Mouse (Mus musculus) liver, embryonic 15.5 days (tissue): ENCODE measurements at regions not wholly inside any gene's neighbourhood (a gene's known extent, or its start where the extent isn't known, plus 50 kb on each side); places are given as distances from the start of the nearest gene placed in this dataset.

Experiments
- ATAC-seq: fragments of 200-750 bp; cut with Nextera tagmentation; 2 replicates; pipeline ENCODE4 v1.8.0; 2017; ENCODE audit warnings: moderate number of reproducible peaks, mild to moderate bottlenecking, moderate library complexity; ENCODE audit not compliant: insufficient read depth
- H3K27ac ChIP-seq: fragments of 300-500 bp; sonication (generic); replicated peaks from 2 replicates; pipeline ENCODE4 v1.5.1; 2015; ENCODE audit warnings: mild to moderate bottlenecking, inconsistent platforms
- H3K27me3 ChIP-seq: fragments of 300-500 bp; sonication (generic); 2 replicates; pipeline ENCODE4 v1.6.1; 2015; ENCODE audit warnings: mild to moderate bottlenecking, inconsistent platforms
- H3K36me3 ChIP-seq: fragments of 300-500 bp; sonication (generic); replicated peaks from 2 replicates; pipeline ENCODE4 v1.6.1; 2015; ENCODE audit warnings: moderate library complexity, mild to moderate bottlenecking, inconsistent platforms
- H3K4me1 ChIP-seq: fragments of 300-500 bp; sonication (generic); replicated peaks from 2 replicates; pipeline ENCODE4 v1.6.1; 2015; ENCODE audit warnings: inconsistent platforms
- H3K4me2 ChIP-seq: fragments of 300-500 bp; sonication (generic); 2 replicates; pipeline ENCODE4 v1.6.1; 2015; ENCODE audit warnings: moderate library complexity, mild to moderate bottlenecking, inconsistent platforms
- H3K4me3 ChIP-seq: fragments of 300-500 bp; sonication (generic); replicated peaks from 2 replicates; pipeline ENCODE4 v1.5.1; 2015; ENCODE audit warnings: mild to moderate bottlenecking, inconsistent platforms
- H3K9ac ChIP-seq: fragments of 300-500 bp; sonication (generic); 2 replicates; pipeline ENCODE4 v1.6.1; 2015; ENCODE audit warnings: moderate library complexity, mild to moderate bottlenecking, inconsistent platforms
- H3K9me3 ChIP-seq: fragments of 300-500 bp; sonication (generic); replicated peaks from 2 replicates; pipeline ENCODE4 v1.6.1; 2016; ENCODE audit warnings: inconsistent platforms
- WGBS: fragments of 180-500 bp; shearing (Covaris S2); methylation state at CpG from one replicate; pipeline ENCODE4 v1.1.7; 2015; ENCODE audit warnings: mixed read lengths; ENCODE audit not compliant: insufficient replicate concordance; 5-methylcytosine and 5-hydroxymethylcytosine counted together

DNA sequence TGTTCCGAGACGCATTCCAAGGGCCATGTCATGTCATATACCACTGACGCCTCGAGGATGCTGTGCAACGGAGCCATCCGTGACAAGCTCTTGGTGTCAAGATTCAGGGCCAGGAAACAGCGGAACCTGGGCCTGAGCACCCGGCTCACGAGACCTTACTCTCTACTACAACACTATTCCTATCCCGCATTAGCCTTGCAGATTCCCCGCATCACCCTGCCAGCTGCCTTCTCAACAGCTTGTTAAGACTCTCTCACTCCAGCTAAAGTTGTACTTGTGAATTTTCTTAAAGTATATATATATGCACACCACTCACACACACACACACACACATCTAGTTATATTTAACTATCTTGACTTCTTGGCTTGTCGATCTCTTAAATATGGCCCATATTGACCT, 236.4 kb upstream of the Noct start:
- 82% methylated on average over 12 of the region's 12 CpGs for WGBS
- H3K4me2 ChIP-seq = no peak overlapping the region
- H3K9ac ChIP-seq = no peak overlapping the region
- H3K27me3 ChIP-seq = no peaks in the 10 kb centered on the region
- H3K9me3 ChIP-seq = no peaks in the 10 kb centered on the region
- no peaks in the 10 kb centered on the region for H3K4me1 ChIP-seq
- H3K27ac ChIP-seq = no peak overlapping the region
- H3K4me3 ChIP-seq = no peak overlapping the region
- no peaks in the 10 kb centered on the region for H3K36me3 ChIP-seq
- no peak for ATAC-seq

DNA sequence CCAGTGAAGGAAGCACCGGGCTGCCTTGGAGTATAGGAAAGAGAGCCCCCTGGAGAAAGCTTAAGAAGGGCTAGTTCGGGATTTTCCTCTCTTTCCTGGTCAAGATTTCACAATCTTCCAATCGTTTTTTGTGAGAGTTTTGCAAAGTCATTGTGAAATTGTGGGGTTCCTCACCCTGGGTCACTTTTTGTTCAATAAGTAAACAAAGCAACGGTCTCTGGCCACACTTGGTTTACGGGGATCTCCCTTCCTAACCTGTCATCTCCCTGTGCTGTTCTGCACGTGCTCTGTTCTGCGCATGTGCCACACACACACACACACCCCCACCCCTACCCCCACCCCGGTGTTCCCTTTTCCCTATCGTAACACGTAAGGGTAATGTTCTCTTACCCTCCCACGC, 233.4 kb upstream of the Noct start:
- no peaks in the 10 kb centered on the region for H3K27me3 ChIP-seq
- no peaks in the 10 kb centered on the region for H3K36me3 ChIP-seq
- H3K27ac ChIP-seq = no peak overlapping the region
- no peaks in the 10 kb centered on the region for H3K9me3 ChIP-seq
- 61% methylated on average over 11 of the region's 11 CpGs for WGBS
- peak; percentile 40 for ATAC-seq
- no peak overlapping the region for H3K4me3 ChIP-seq
- H3K9ac ChIP-seq = no peak overlapping the region
- H3K4me1 ChIP-seq = no peaks in the 10 kb centered on the region
- no peak overlapping the region for H3K4me2 ChIP-seq

DNA sequence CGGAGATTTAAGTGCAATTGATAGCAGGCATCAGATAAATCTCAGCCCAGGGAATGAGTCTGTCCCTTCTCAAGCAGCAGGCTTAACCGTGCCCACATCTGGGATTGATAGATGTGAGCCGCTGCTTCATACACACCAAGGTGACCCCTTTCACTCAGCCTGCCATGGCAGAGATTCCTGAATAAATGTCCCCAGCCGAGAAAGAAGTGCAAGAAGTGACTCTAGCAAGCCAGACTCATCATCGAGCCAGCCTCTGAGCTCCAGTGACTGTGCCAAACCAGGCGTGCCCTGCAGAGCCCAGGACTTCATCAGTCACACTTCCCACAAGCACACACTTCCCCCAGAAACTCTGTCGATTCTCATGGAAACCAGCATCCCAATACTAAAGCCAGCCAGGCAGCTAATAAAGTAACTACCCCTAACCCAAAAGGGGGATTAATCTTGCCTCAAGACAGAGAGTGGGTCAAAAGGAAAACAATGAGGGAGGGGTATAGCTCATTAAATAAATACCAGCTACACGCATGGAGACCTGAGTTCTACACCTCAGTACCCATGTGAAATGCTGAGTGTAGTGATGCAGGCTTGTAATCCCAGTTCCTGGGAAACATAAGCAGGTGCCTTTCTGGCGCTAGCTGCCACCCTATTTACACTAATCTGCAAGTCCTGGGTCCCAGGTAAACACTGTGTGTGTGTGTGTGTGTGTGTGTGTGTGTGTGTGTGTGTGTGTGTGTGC, 231.5 kb upstream of the Noct start:
- ATAC-seq = no peak
- Histone ChIP-seq H3K9me3 (no peaks in the 10 kb centered on the region), H3K4me3 (no peak overlapping the region), H3K27me3 (no peaks in the 10 kb centered on the region), H3K27ac (no peak overlapping the region), H3K4me1 (no peaks in the 10 kb centered on the region), H3K9ac (no peak overlapping the region), H3K4me2 (no peak overlapping the region), H3K36me3 (no peaks in the 10 kb centered on the region)
- WGBS = 46% methylated on average over 9 of the region's 9 CpGs

DNA sequence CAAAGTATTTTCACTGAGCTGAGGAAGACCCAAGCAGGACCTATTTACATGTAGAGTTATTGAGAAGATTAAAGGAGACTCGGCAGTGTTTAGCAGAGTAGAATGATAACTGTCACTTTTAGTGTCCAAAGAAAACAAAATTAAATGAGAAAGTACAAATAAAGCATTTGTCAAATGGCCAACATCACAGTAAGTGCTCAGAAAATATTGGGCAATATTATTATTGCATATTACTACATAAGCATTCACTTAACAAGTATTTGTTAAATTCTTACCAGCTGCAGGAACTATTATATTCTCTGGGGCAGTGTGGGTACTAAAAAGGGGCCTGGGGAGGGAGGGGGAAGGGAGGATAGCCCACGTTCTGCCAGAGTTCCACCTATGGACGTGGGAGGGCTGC, 224.5 kb upstream of the Noct start:
- no peak overlapping the region for H3K9ac ChIP-seq
- no peaks in the 10 kb centered on the region for H3K9me3 ChIP-seq
- ATAC-seq = no peak
- H3K4me3 ChIP-seq = no peak overlapping the region
- no peaks in the 10 kb centered on the region for H3K36me3 ChIP-seq
- no peak overlapping the region for H3K4me2 ChIP-seq
- 43% methylated on average over 3 of the region's 3 CpGs for WGBS
- no peaks in the 10 kb centered on the region for H3K4me1 ChIP-seq
- no peak overlapping the region for H3K27ac ChIP-seq
- H3K27me3 ChIP-seq = no peaks in the 10 kb centered on the region

DNA sequence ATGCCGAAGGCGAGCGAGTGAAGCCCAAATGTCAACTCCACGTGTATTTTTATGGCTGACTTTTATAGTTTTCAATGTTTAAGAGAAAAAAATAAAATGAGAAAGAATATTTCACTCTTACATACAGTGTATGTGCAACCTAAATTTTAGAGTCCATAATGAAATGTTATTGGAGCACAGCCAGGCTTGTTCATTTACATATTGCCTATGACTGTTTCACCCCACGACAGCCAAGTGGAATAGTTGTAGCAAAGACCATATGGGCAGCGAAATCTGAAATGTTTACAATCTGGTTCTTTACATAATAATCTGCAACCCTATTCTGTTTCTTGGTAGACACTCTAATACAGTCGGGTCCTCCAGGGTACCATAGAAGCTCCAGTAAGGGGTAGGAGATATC, 223.3 kb upstream of the Noct start:
- ATAC-seq = no peak
- H3K27me3 ChIP-seq = no peaks in the 10 kb centered on the region
- 69% methylated on average over 7 of the region's 7 CpGs for WGBS
- H3K9me3 ChIP-seq = no peaks in the 10 kb centered on the region
- no peak overlapping the region for H3K27ac ChIP-seq
- H3K36me3 ChIP-seq = no peaks in the 10 kb centered on the region
- H3K4me2 ChIP-seq = no peak overlapping the region
- no peaks in the 10 kb centered on the region for H3K4me1 ChIP-seq
- H3K4me3 ChIP-seq = no peak overlapping the region
- no peak overlapping the region for H3K9ac ChIP-seq

DNA sequence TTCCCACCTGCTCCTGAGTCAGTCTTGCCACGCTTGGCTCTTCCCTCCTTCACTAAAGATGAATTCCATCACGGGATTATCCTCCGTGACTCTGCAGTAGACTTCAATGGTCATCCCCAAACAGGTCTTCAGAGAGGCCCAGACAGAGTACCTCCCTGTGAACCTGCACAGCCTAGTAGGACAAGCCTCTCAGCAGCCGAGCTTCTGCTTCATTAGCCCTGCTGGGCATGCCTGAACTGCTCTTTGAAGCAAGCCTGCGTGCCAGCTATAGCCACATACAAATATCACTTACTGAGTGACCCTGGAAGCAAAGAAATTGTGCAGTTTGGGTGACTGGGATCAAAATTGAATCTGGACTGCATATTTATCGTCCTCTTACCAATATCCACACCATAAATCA, 221.6 kb upstream of the Noct start:
- ATAC-seq = no peak
- no peaks in the 10 kb centered on the region for H3K27me3 ChIP-seq

DNA sequence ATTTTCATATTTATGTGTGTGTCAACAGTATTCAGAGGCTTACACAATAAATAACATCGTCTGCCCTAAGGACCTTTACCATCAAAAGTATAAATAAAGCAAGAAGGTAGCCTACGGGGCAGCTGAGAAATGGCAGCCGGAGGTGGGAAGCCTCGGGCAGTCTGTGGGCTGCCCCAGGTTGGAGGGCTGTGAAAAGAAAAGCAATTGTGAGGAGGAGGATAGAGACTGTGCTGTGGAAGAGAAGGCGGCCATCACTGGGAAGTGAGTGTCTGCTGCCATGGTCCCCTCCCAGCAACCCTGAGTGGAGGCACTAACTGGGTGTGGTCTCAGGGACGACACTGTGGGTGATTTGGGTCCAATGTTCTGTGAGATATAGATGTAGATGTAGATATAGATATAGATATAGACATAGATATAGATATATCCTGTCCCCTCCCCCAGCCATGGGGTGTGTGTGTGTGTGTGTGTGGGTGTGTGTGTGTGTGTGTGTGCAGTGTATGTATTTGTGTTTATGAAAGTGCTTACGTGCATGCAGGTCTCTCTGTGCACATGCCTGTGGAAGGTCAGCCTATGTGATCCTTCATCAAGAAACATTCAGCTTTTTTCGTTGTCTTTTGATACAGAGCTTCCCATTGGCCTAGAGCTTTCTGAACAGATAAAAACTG, 220.6 kb upstream of the Noct start:
- Histone ChIP-seq H3K36me3 (no peaks in the 10 kb centered on the region), H3K9ac (no peak overlapping the region), H3K27me3 (no peaks in the 10 kb centered on the region), H3K4me1 (no peaks in the 10 kb centered on the region), H3K4me2 (no peak overlapping the region), H3K9me3 (no peaks in the 10 kb centered on the region), H3K4me3 (no peak overlapping the region), H3K27ac (no peak overlapping the region)
- WGBS = 64% methylated on average over 8 of the region's 8 CpGs
- ATAC-seq = no peak

More for the DNA sequence above, 221.6 kb upstream of the Noct start:
- H3K4me2 ChIP-seq = no peak overlapping the region
- H3K4me1 ChIP-seq = no peaks in the 10 kb centered on the region
- WGBS = 56% methylated on average over 6 of the region's 6 CpGs
- H3K27ac ChIP-seq = no peak overlapping the region
- no peaks in the 10 kb centered on the region for H3K9me3 ChIP-seq
- H3K4me3 ChIP-seq = no peak overlapping the region
- H3K36me3 ChIP-seq = no peaks in the 10 kb centered on the region
- H3K9ac ChIP-seq = no peak overlapping the region

DNA sequence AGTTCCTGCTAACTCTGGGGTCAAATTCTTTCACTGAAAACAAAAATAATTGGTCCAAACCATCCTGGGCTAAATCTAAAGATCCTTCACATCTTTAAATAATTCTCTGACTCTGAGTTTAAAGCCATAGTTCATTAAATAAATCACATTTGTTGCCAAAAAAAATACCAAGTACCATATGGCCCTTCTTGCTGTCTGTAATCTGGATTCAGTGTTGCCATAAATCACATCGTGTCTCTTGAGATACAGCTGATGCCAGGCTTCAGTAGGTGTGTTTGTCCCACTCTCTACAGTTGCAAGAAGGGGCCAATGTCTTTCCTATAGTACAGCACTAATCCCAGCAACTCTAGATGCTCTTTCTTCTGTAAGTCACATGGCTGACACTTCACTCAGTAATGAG, 220.0 kb upstream of the Noct start:
- H3K9me3 ChIP-seq = no peaks in the 10 kb centered on the region
- H3K36me3 ChIP-seq = no peaks in the 10 kb centered on the region
- WGBS = 44% methylated on average over 1 of the region's 1 CpGs
- H3K27me3 ChIP-seq = no peaks in the 10 kb centered on the region
- no peak overlapping the region for H3K4me3 ChIP-seq
- ATAC-seq = no peak
- H3K27ac ChIP-seq = no peak overlapping the region
- no peak overlapping the region for H3K4me2 ChIP-seq
- no peaks in the 10 kb centered on the region for H3K4me1 ChIP-seq
- H3K9ac ChIP-seq = no peak overlapping the region

DNA sequence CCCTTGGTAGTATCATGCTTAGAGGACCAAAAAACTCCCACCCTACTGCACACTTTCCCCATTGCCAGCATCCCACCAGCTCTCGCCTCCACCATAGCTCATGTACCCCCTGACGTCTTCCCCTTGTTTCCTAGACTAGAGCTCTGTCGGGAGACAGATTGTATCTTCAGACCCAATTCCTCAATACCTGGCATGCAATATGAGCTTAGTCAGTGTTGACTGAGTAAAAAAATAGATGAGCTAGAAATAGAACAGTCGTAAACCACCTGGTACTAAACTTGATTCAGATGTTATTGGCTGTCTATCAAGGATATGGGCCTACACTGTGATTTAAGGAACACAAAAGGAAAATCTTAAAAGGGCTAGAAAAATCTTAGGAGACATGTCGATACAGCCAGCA, 215.1 kb upstream of the Noct start:
- Histone ChIP-seq H3K36me3 (no peaks in the 10 kb centered on the region), H3K27me3 (no peaks in the 10 kb centered on the region), H3K9ac (no peak overlapping the region), H3K4me1 (no peaks in the 10 kb centered on the region), H3K9me3 (no peaks in the 10 kb centered on the region), H3K4me3 (no peak overlapping the region), H3K27ac (no peak overlapping the region), H3K4me2 (no peak overlapping the region)
- 65% methylated on average over 5 of the region's 5 CpGs for WGBS
- ATAC-seq = no peak

DNA sequence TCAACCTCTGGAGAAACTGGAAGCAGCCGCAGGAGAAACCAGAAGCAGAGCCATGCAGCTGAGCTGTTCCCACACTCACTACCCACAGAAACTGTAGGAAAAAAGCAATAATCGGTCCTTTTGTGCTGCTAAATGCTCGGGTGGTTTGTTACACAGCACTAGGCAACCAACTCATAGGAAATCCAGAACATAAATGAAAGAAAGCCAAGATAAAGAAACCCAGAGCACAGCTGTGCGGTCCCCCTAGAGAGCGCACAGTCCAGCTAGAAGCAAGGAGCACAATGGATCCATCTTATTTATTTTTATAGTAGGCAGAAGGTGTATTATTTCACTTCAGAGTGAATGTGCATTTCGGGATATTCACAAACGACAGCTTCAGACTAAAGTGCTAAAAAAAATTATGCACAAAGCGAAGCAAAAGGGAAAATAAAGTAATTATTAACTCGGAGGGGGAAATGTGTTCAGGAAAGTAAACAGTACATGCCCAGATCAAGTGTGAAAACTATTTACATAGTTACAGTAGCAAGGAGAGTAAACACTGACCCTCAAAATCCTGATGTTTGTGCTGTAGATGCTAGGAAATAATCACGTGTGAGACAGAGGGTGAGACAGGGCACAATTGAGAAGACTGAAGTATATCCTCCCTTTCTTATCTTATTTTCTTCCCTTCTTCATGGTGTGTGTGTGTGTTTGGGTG, 204.4 kb upstream of the Noct start:
- no peaks in the 10 kb centered on the region for H3K27me3 ChIP-seq
- no peak overlapping the region for H3K9ac ChIP-seq
- H3K4me1 ChIP-seq = 0 out of 2 replicates have a peak, but pooled peaks cover 3% of the 10 kb centered on the region
- H3K27ac ChIP-seq = no peak overlapping the region
- peak overlapping the region; percentile 12; the same call in 1 of the 2 replicates for H3K4me3 ChIP-seq
- H3K4me2 ChIP-seq = peak overlapping the region; percentile 34
- 55% methylated on average over 10 of the region's 10 CpGs for WGBS
- H3K9me3 ChIP-seq = no peaks in the 10 kb centered on the region
- peak; percentile 56; the same call in 1 of the 2 replicates for ATAC-seq
- no peaks in the 10 kb centered on the region for H3K36me3 ChIP-seq

DNA sequence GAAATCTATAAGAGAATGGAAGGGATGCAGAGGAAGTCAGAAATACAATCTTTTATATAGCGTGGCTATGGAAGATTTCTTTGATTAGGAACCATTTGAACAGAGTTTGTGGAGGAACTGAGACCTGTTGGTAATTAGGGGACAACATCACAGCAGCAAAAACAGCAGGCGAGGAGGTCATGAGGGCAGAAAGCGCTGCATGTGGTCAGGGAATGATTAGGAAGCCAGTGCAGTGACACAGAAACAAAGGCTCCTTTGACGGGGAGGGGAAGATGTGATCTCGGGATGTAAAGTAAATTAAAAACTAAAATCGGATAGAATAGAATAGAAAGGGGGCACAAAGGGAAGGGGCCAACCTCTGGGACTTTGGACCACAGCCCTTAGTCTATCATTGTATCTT, 199.6 kb upstream of the Noct start:
- Histone ChIP-seq H3K9ac (no peak overlapping the region), H3K27me3 (no peaks in the 10 kb centered on the region), H3K4me2 (no peak overlapping the region), H3K27ac (no peak overlapping the region), H3K4me1 (no peaks in the 10 kb centered on the region), H3K4me3 (no peak overlapping the region), H3K36me3 (no peaks in the 10 kb centered on the region), H3K9me3 (no peaks in the 10 kb centered on the region)
- no peak for ATAC-seq
- WGBS = 52% methylated on average over 6 of the region's 6 CpGs
